Mouse (Mus musculus) bone marrow macrophage, adult 2 months (primary cell): ENCODE measurements around the gene Gpr87. TPM values are rescaled to one million over a fixed set of nuclear protein-coding genes. Genes with fewer than 3 reads are reported as not detected.

Source experiments
- H3K27ac ChIP-seq: 2 replicates; pipeline ENCODE4 v1.5.1; 2012; ENCODE audit warnings: low read depth, low read length; ENCODE audit not compliant: insufficient read depth
- H3K4me1 ChIP-seq: 2 replicates; pipeline ENCODE4 v1.6.1; 2012; ENCODE audit warnings: low read length; ENCODE audit not compliant: control insufficient read depth, insufficient read depth
- H3K4me3 ChIP-seq: 2 replicates; pipeline ENCODE4 v1.5.1; 2012; ENCODE audit warnings: mild to moderate bottlenecking, low read length, moderate library complexity; ENCODE audit not compliant: insufficient read depth
- CTCF ChIP-seq: IDR thresholded peaks from 2 replicates; pipeline ENCODE4 v1.5.1; 2012; ENCODE audit warnings: low read depth, mild to moderate bottlenecking, low read length, moderate library complexity
- POLR2A ChIP-seq: IDR thresholded peaks from 2 replicates; pipeline ENCODE4 v1.6.1; 2012; ENCODE audit warnings: mild to moderate bottlenecking, low read depth, low read length, borderline replicate concordance
- polyA plus RNA-seq: library from polyadenylated mRNA; stranded (reverse); fragments of >200 nt; gene quantifications from 2 replicates; pipeline ENCODE4 v1.2.4, GENCODE M21; 2012; ENCODE audit not compliant: missing spikeins, insufficient read depth, insufficient read length

The Gpr87 gene
- polyA plus RNA-seq, 1 experiment, result not detected

DNA sequence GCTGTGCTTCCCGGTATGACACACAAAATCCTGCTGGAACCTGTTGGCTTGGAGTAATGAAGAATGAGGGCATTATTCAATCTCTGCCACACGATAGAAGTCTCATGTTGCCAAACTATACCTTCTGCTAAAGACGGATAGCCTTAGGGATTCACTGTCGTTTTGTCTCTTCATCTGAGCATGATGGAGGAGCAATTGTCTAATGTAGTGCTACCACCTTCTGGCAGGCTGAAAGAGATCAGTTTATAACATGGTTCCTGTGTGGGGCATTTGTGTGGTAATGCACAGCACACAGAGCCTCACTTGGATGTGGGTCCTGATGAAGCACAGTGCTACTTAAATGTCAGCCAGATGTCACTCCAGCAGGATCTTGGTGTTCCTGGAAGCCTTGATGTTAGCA is 25.7 kb downstream of the Gpr87 start:
- Histone ChIP-seq H3K4me3 (no peak overlapping the region), H3K4me1 (peaks cover 4% of the 10 kb centered on the region; the same call in 1 of the 2 replicates)
- TF ChIP-seq CTCF (no peak), POLR2A (no peak)

DNA sequence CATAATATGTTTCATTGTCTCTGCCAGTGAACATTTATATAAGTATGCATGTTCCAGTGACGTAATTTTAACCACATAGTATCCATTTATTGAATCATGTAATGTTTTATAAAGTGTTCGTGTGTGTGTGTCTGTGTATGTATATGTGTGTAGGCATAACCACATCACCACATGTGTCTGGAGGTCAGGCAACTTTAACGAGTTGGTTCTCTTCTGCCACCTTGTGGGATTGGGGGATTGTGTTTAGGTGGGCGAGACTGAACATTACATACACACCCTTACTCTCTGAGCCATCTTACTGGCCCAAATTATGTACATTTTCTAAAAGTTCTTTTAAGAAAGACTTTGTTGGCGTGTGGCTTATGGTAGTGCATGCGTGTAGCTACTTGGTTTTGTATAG is 26.4 kb downstream of the Gpr87 start:
- no peak overlapping the region for H3K27ac ChIP-seq
- TF ChIP-seq CTCF, result no peak
- no peak for TF ChIP-seq POLR2A
- H3K4me1 ChIP-seq, result peaks cover 4% of the 10 kb centered on the region; the same call in 1 of the 2 replicates
- no peak overlapping the region for H3K4me3 ChIP-seq

More for the DNA sequence above, 25.7 kb downstream of the Gpr87 start:
- H3K27ac ChIP-seq, result no peak overlapping the region

DNA sequence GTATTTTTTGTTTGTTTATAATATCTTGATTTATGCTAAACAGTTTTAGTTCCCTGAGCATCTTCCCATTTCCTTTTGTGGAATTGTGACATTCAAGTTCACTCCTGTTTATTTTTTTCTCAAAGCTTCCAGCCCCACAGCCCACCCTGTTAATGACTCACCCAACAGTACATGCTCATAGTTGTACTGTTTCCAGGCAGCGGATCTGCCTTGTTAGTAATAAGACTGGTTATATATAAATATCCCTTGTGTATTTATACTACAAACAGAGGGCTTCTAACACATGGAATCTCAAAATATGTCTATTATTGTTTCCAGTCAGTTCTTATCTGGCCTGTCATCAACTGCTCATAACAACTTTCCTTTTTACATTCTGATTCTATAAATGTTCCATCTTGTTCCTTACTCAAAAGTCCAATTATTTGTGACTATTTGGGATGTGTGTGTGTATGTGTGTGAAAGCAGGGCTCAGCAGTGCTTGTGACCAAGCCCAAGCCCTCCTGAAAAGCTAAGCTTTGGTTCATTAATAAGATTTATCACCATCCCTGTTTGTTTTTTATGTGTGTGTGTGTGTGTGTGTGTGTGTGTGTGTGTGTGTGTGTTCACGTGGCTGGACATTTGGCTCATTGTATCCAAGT is 27.4 kb downstream of the Gpr87 start:
- Histone ChIP-seq H3K4me3 (no peak overlapping the region), H3K27ac (no peak overlapping the region), H3K4me1 (peaks cover 4% of the 10 kb centered on the region; the same call in 1 of the 2 replicates)
- TF ChIP-seq POLR2A, result no peak
- TF ChIP-seq CTCF, result no peak

DNA sequence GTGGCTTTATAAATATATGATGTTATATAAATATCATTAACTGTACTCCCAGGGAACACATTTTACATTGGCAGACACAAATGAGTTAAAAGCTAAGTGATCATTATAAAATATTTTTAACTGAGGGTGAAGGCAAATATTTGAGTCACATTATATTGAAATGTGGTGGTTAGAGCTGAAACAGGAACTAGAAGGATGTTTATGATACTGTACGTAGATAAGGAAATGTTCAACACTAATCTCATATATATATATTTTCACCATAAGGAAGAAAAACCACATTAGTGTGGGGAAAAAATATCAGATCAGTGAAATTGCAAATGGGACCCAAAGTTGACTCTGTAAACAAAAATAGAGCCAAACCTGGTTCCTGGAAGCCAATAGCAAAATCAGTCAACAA is 34.4 kb downstream of the Gpr87 start:
- H3K27ac ChIP-seq, result no peak overlapping the region
- TF ChIP-seq CTCF (no peak), POLR2A (no peak)
- no peak overlapping the region for H3K4me3 ChIP-seq
- 0 out of 2 replicates have a peak, but pooled peaks cover 6% of the 10 kb centered on the region for H3K4me1 ChIP-seq

DNA sequence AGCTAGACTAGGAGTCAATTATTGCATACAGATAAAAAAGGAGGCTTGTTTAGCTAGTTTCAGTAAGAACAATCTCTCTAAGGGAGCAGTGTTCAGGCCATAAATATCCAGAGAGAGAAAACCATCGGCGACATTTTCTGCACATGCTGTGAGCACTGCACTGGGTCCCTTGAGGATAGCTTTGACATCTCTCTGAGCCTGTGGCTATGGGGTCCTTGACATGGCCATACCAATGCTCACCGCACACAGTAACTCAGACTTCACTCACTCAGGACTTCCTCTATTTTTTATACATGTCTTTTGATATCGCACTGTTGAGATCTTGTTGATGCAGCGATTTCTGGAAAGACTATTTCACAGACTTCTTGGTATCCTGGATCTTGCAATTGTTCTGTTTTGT is 37.9 kb downstream of the Gpr87 start:
- no peak overlapping the region for H3K27ac ChIP-seq
- no peak for TF ChIP-seq CTCF
- no peak for TF ChIP-seq POLR2A
- H3K4me3 ChIP-seq, result no peak overlapping the region
- H3K4me1 ChIP-seq, result peaks cover 18% of the 10 kb centered on the region

DNA sequence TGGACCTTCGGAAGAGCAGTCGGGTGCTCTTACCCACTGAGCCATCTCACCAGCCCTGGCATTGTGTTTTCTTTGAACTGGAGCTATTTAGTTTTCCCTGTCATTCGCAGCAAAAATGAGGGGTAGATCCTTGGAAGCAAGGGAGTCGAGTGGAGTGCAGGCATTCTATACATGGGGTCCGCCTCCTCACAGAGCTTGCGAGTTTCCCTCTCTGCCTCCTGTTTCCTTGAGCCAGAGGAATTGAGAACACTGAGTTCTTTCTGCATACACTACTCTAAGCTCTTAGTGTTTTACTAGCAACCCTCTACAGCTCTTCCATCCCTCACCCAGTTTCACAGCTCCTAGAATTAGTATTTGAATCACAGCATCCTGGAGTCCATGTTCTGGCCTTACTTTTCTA is 39.5 kb downstream of the Gpr87 start:
- H3K4me1 ChIP-seq, result peaks cover 19% of the 10 kb centered on the region
- H3K27ac ChIP-seq, result no peak overlapping the region
- TF ChIP-seq CTCF, result no peak
- no peak for TF ChIP-seq POLR2A
- H3K4me3 ChIP-seq, result no peak overlapping the region

DNA sequence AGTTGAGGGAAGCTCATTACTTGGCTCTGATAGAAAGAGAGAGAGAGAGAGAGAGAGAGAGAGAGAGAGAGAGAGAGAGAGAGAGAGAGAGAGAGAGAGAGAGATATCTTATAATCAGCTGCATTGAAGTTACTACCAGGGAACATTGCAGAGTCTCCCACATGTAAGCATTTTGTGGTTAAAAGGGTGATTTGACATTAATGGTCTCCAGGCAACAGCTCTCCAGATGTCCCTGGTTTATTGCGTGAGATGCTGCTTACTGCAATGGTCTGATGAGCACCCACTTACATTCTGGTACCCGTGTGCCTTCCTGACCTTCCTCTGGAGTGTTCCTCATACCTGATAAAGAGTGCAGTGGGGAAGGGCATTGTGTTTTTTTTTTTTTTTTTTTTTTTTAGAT is 40.0 kb downstream of the Gpr87 start:
- Histone ChIP-seq H3K27ac (no peak overlapping the region), H3K4me1 (peaks cover 19% of the 10 kb centered on the region)
- TF ChIP-seq POLR2A, result no peak
- no peak for TF ChIP-seq CTCF

DNA sequence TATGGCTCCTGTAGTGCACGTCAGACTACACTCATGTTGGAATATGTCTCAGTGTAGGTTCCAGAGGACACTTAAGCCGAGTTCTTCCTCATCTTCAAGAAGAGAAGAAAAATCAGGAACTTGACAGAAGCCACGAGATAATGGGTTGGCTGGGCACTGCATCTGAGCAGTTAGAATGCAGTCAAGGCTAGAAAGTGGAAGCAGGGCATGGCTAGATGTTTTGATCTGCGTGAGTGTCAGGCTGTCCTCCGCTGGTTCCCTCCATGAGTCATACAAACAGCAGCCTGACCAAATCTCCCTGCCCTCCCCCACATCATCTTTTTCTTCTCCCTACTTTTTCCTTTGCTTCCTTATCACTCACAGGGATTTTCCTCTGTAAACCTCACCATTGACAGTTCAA is 41.5 kb downstream of the Gpr87 start, which contains the start of gene P2ry14:
Gene P2ry14, minus strand, starts transcription at position 195 of the 400 bp plus-strand sequence.
- peak within 1 kb of the TSS; percentile 80 for H3K27ac ChIP-seq
- H3K4me1 ChIP-seq, result peaks cover 19% of the 10 kb centered on the region
- TF ChIP-seq POLR2A, result no peak
- TF ChIP-seq CTCF, result no peak
- no peak within 1 kb of the TSS for H3K4me3 ChIP-seq

More for the DNA sequence above, 40.0 kb downstream of the Gpr87 start:
- H3K4me3 ChIP-seq, result no peak overlapping the region

DNA sequence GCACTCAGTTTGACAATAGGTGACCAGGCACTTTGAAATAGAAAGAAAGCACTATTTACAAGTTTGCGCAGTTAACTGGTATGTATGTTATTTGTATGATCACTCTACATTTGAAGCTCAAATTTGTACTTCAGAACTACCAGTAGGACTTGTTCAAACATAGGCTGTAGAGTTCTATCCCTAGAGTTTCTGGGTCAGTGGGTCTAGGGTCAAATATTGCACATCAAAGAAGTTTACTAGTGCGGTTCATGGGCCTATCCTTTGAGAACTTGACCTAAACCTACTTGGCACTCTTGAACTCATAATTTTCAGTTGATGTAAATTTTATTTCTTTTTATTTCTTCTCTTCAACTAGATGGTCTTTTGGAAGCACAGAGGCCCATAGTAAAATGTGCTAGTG is 44.3 kb downstream of the Gpr87 start:
- H3K27ac ChIP-seq, result no peak overlapping the region
- peaks cover 18% of the 10 kb centered on the region for H3K4me1 ChIP-seq
- TF ChIP-seq POLR2A, result no peak
- TF ChIP-seq CTCF, result no peak
- no peak overlapping the region for H3K4me3 ChIP-seq

DNA sequence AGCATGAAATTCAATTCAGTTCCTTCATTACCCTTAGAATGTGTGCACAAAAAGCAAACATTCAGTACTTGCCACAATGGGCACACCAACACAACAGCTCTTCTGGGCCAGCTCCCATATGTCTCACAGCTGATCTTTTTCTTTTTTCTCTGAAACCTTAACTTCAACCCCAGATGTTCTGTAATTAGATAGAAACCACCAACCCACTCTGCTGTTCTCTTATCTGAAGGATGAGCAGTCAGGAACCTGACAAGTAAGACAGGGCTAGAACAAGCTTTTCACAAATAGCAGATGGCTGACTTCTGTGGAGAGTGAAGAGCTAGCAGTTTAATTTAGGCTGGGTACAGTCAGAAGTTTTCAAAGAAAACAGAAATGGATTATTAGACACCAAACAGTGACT is 45.3 kb downstream of the Gpr87 start:
- H3K4me3 ChIP-seq, result no peak overlapping the region
- H3K4me1 ChIP-seq, result peaks cover 15% of the 10 kb centered on the region
- no peak overlapping the region for H3K27ac ChIP-seq
- no peak for TF ChIP-seq POLR2A
- no peak for TF ChIP-seq CTCF

DNA sequence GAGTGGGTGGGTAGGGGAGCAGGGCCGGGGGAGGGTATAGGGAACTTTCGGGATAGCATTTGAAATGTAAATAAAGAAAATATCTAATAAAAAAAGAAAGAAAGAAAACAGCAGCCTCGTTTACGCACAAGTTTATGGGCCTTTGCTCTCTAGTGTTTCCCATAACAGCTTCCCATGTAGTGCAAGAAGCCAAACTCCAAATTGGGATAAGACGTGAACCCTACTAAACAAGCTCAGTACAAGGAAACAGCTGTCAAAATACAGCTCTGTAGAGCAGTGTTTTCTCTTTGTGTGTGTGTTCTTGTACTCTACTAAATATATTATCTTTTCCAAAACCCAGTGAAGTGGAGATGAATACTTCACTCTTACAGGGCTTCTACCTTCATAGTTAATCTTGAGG is 49.7 kb downstream of the Gpr87 start:
- H3K4me3 ChIP-seq, result no peak overlapping the region
- peaks cover 3% of the 10 kb centered on the region; the same call in 1 of the 2 replicates for H3K4me1 ChIP-seq
- no peak for TF ChIP-seq CTCF
- H3K27ac ChIP-seq, result no peak overlapping the region
